ENCODE assay signal across 24 mouse cellular contexts in the genomic region with DNA sequence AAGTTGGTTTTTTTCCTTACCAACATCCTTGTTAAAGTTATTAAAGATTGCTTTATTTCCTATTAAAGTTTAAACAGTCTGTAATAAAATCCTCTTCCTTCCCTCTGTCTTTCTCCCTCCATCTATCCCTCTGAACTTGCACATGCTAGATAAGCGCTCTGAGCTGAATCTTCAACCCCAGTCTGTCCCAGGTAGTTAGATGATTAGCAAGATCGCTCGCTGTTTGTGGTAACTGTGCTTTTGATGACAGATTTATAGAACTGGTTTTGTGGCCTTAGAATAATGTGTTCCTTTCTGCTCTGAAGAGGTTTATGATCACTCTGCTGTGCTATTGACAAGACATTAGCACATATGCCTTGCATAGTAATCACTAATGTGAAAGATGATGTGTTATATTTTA. TPM values are rescaled to one million over a fixed set of nuclear protein-coding genes. Genes with fewer than 3 reads are reported as not detected.
A peak's percentile ranks its signal among the peaks of the same experiment; 100 is the strongest.
DNase-seq lines count a peak whose midpoint lies in the region; ATAC-seq and TF ChIP-seq lines count a peak whose summit lies in the region.
"Had no signal": no experiment of that assay in that cellular context is flagged by ENCODE, and none has a peak within 500 bp of the region (broad histone marks: within the 10 kb centered on the region; RNA-seq: fewer than 3 reads in every experiment).

No protein-coding gene starts in this region.

- H3K4me1 ChIP-seq in kidney, adult 2 months (ENCODE audit: control insufficient read depth, insufficient read depth, low read length), result peaks cover 13% of the 10 kb centered on the region; the same call in 1 of the 2 replicates
- H3K4me1 ChIP-seq in limb, embryonic 14.5 days (ENCODE audit: control insufficient read depth, insufficient read depth, low read length), result no peaks in the 10 kb centered on the region
- peaks cover 6% of the 10 kb centered on the region for H3K4me1 ChIP-seq in limb, embryonic 10.5 days
- peaks cover 15 to 17% of the 10 kb centered on the region in 2 experiments for H3K4me1 ChIP-seq in MEL (ENCODE audit: control insufficient read depth in 1 of 2, insufficient read depth in 2 of 2, low read length in 2 of 2)

- TF ChIP-seq POLR2A in kidney, adult 2 months (IDR thresholded peaks at IDR 0.05; ENCODE audit: low read depth, low read length), result no peak
- TF ChIP-seq POLR2A in limb, embryonic 14.5 days (IDR thresholded peaks at IDR 0.05; ENCODE audit: borderline replicate concordance, extremely low read depth, insufficient read depth, insufficient read length), result no peak
- no peak for TF ChIP-seq POLR2A in MEL (IDR thresholded peaks at IDR 0.05; ENCODE audit: control insufficient read depth in 1 of 2, insufficient read depth in 1 of 2, low read depth in 1 of 2, low read length in 2 of 2, poor library complexity in 1 of 2)

- 0 out of 2 replicates have a peak overlapping the region, but pooled peaks have one; percentile 35 for H3K27ac ChIP-seq in kidney, adult 2 months (ENCODE audit: insufficient read depth, low read depth, low read length)
- no peak overlapping the region for H3K27ac ChIP-seq in limb, embryonic 14.5 days (replicated peaks; ENCODE audit: low read depth, low read length)
- H3K27ac ChIP-seq in limb, embryonic 10.5 days, result no peak overlapping the region
- no peak overlapping the region for H3K27ac ChIP-seq in MEL (ENCODE audit: control insufficient read depth, low read depth, low read length)
- H3K27ac ChIP-seq: embryonic facial prominence, embryonic 13.5 days; embryonic facial prominence, embryonic 15.5 days; forebrain, embryonic 10.5 days; forebrain, embryonic 12.5 days had no signal

- no peak overlapping the region for H3K4me3 ChIP-seq in kidney, adult 2 months (ENCODE audit: insufficient read depth, low read depth, low read length)
- no peak overlapping the region for H3K4me3 ChIP-seq in limb, embryonic 14.5 days (replicated peaks; ENCODE audit: low read length)
- no peak overlapping the region for H3K4me3 ChIP-seq in limb, embryonic 10.5 days
- H3K4me3 ChIP-seq in MEL (ENCODE audit: control insufficient read depth in 1 of 2, insufficient read depth in 1 of 2, low read depth in 2 of 2, low read length in 2 of 2), result no peak overlapping the region
- H3K4me3 ChIP-seq: embryonic facial prominence, embryonic 13.5 days; embryonic facial prominence, embryonic 15.5 days; erythroblast, embryonic 14.5 days; forebrain, embryonic 10.5 days; forebrain, embryonic 12.5 days had no signal

- no peak for DNase-seq in kidney, adult 2 months
- DNase-seq in kidney, adult 8-10 months, result no peak
- DNase-seq in limb, embryonic 14.5 days (ENCODE audit: low spot score), result peak; percentile 24
- DNase-seq in limb, embryonic 10.5 days (ENCODE audit: low spot score), result no peak
- DNase-seq in MEL (ENCODE audit: low read depth, low spot score), result peak; percentile 34
- DNase-seq in retina, embryonic 14.5 days (ENCODE audit: low spot score), result no peak
- no peak for DNase-seq in thymus, postnatal 4 days
- DNase-seq: adrenal gland, adult 2 months; adrenal gland, postnatal 10 days; adrenal gland, postnatal 25 days; cerebellum, adult 11 months; cerebellum, adult 18-20 months; cerebellum, adult 8-10 months; cerebellum, adult 9-11 months; cerebellum, postnatal 14 days; cerebellum, postnatal 36 days; embryo, embryonic 11 days had no signal

- H3K9me3 ChIP-seq in limb, embryonic 14.5 days (ENCODE audit: control insufficient read depth, low read length), result no peaks in the 10 kb centered on the region
- H3K9me3 ChIP-seq in limb, embryonic 10.5 days (replicated peaks), result no peaks in the 10 kb centered on the region
- H3K9me3 ChIP-seq in MEL (replicated peaks; ENCODE audit: insufficient read depth, low read length), result no peaks in the 10 kb centered on the region
- H3K9me3 ChIP-seq: embryonic facial prominence, embryonic 13.5 days; embryonic facial prominence, embryonic 15.5 days; forebrain, embryonic 10.5 days; forebrain, embryonic 12.5 days had no signal

- no peak overlapping the region for H3K4me2 ChIP-seq in limb, embryonic 14.5 days (replicated peaks; ENCODE audit: low read depth, low read length, severe bottlenecking)
- H3K4me2 ChIP-seq: embryonic facial prominence, embryonic 13.5 days; embryonic facial prominence, embryonic 15.5 days; forebrain, embryonic 12.5 days had no signal

- H3K36me3 ChIP-seq in kidney, adult 2 months (ENCODE audit: control insufficient read depth, insufficient read depth, low read length), result no peaks in the 10 kb centered on the region
- H3K36me3 ChIP-seq in limb, embryonic 14.5 days (ENCODE audit: control insufficient read depth, insufficient read depth, low read length), result 0 out of 2 replicates have a peak, but pooled peaks cover 3% of the 10 kb centered on the region
- H3K36me3 ChIP-seq in limb, embryonic 10.5 days, result peaks cover 10% of the 10 kb centered on the region; the same call in 1 of the 2 replicates
- peaks cover 0 to 25% of the 10 kb centered on the region in 2 experiments; a peak in 2 of 4 replicates for H3K36me3 ChIP-seq in MEL (ENCODE audit: control insufficient read depth in 1 of 2, insufficient read depth in 2 of 2, low read length in 2 of 2)
- H3K36me3 ChIP-seq: embryonic facial prominence, embryonic 13.5 days; embryonic facial prominence, embryonic 15.5 days; forebrain, embryonic 12.5 days had no signal

- 41% methylated on average over 3 of the region's 3 CpGs for WGBS in kidney, adult 2 months
- 32% methylated on average over 3 of the region's 3 CpGs for WGBS in limb, embryonic 14.5 days
- WGBS in limb, embryonic 10.5 days, result 52% methylated on average over 3 of the region's 3 CpGs

- no peak overlapping the region for H3K9ac ChIP-seq in limb, embryonic 14.5 days (ENCODE audit: low read depth, low read length, severe bottlenecking)
- no peak overlapping the region for H3K9ac ChIP-seq in MEL (ENCODE audit: control insufficient read depth, low read depth, low read length, poor library complexity, severe bottlenecking)
- H3K9ac ChIP-seq: embryonic facial prominence, embryonic 13.5 days; embryonic facial prominence, embryonic 15.5 days; forebrain, embryonic 12.5 days had no signal

- peak; percentile 23 to 50; a peak in 3 of 4 replicates for TF ChIP-seq EP300 in MEL (IDR thresholded peaks at IDR 0.05; ENCODE audit: low read depth in 1 of 2, low read length in 2 of 2)

- no peak for ATAC-seq in limb, embryonic 14.5 days (ENCODE audit: low FRiP score, low read depth)
- ATAC-seq: forebrain, embryonic 14.5 days; forebrain, embryonic 16.5 days had no signal

- no peaks in the 10 kb centered on the region; the same call in 1 of the 2 replicates for H3K27me3 ChIP-seq in kidney, adult 2 months (replicated peaks; ENCODE audit: control insufficient read depth, insufficient read depth, low read length)
- no peaks in the 10 kb centered on the region for H3K27me3 ChIP-seq in limb, embryonic 14.5 days (ENCODE audit: control insufficient read depth, insufficient read depth, low read length)
- no peaks in the 10 kb centered on the region for H3K27me3 ChIP-seq in limb, embryonic 10.5 days (ENCODE audit: low read depth, poor library complexity, severe bottlenecking)
- H3K27me3 ChIP-seq in MEL (ENCODE audit: control insufficient read depth in 1 of 2, insufficient read depth in 2 of 2, low read length in 2 of 2), result no peaks in the 10 kb centered on the region
- H3K27me3 ChIP-seq: embryonic facial prominence, embryonic 13.5 days; embryonic facial prominence, embryonic 15.5 days; forebrain, embryonic 12.5 days had no signal

- peaks cover 29% of the 10 kb centered on the region for H3K79me2 ChIP-seq in MEL (ENCODE audit: control insufficient read depth, insufficient read depth, low read length, poor library complexity)

- TF ChIP-seq CTCF in kidney, adult 2 months (conservative IDR thresholded peaks at IDR 0.05; ENCODE audit: insufficient read depth, insufficient read length, low read depth, low read length), result no peak
- no peak for TF ChIP-seq CTCF in MEL (IDR thresholded peaks at IDR 0.05 in 2 of 3, conservative IDR thresholded peaks at IDR 0.05 in 1 of 3; ENCODE audit: control insufficient read depth in 1 of 3, insufficient read depth in 1 of 3, low read depth in 2 of 3, low read length in 3 of 3, poor library complexity in 1 of 3, severe bottlenecking in 1 of 3)

- no peak for TF ChIP-seq RAD21 in MEL (IDR thresholded peaks at IDR 0.05; ENCODE audit: low read depth, low read length)

TF ChIP-seq in MEL, 35 proteins besides CTCF, POLR2A, EP300 and RAD21:
- no peak for TF ChIP-seq HCFC1 (IDR thresholded peaks at IDR 0.05; ENCODE audit: low read depth, low read length)
- peak; percentile 77 for TF ChIP-seq RCOR1 (IDR thresholded peaks at IDR 0.05; ENCODE audit: low read depth, low read length)
- TF ChIP-seq TCF12 (IDR thresholded peaks at IDR 0.05; ENCODE audit: low read depth, low read length), result peak; percentile 67
- no peak for TF ChIP-seq ELF1 (IDR thresholded peaks at IDR 0.05; ENCODE audit: low read depth, low read length)
- TF ChIP-seq GATA1 (IDR thresholded peaks at IDR 0.05; ENCODE audit: low read depth, low read length), result 0 out of 2 replicates have a peak, but pooled peaks have one; percentile 41

RNA-seq across cellular contexts. Expression of a gene that starts 25.1 kb away (rescaled TPM):
- polyA plus RNA-seq in kidney, adult 2 months (2012; rRNA removed), result 6.1 and 7.1 TPM in 2 replicates
- polyA plus RNA-seq in limb, embryonic 14.5 days (2012; rRNA removed), result 47.9 and 51.6 TPM in 2 replicates
- polyA plus RNA-seq in limb, embryonic 14.5 days (2014; fragmentation: Nextera tagmentation; extraction: Ambion mirVana), result 42.5 and 50.9 TPM in 2 replicates
- 71.6 and 72.3 TPM in 2 replicates for polyA plus RNA-seq in limb, embryonic 10.5 days (2016; fragmentation: Nextera tagmentation; extraction: Ambion mirVana)
- total RNA-seq in MEL (2012; rRNA removed), result 25.6 and 30.7 TPM in 2 replicates
- 10 to 100 TPM in 1 of 2 experiments, not detected in 1; 42.4 TPM for polyA plus RNA-seq in MEL (2012; ENCODE audit: insufficient read depth in 1 of 2, insufficient read length in 2 of 2, low read depth in 1 of 2, low replicate concordance in 2 of 2, missing spikeins in 1 of 2)

Comparison
In these comparisons a context has a peak if more than half of its experiments do, and no peak if none do; other contexts are left out.
1. DNase-seq: peak in limb, embryonic 14.5 days (single experiment) and MEL (single experiment); none in kidney, adult 2 months (single experiment), kidney, adult 8-10 months (0 of 2), limb, embryonic 10.5 days (single experiment), retina, embryonic 14.5 days (single experiment) and thymus, postnatal 4 days (single experiment).